Mouse (Mus musculus) bone marrow, adult 2 months (tissue): ENCODE measurements at regions not wholly inside any gene's neighbourhood (a gene's known extent, or its start where the extent isn't known, plus 50 kb on each side); places are given as distances from the start of the nearest gene placed in this dataset.

Experiments
- CTCF ChIP-seq: fragments of 200-500 bp; IDR thresholded peaks from 2 replicates; pipeline ENCODE4 v1.5.1; 2011; ENCODE audit warnings: low read length, control low read depth; ENCODE audit not compliant: control insufficient read depth, insufficient read depth
- POLR2A ChIP-seq: fragments of 200-500 bp; IDR thresholded peaks from 2 replicates; pipeline ENCODE4 v1.6.1; 2011; ENCODE audit warnings: low read depth, mild to moderate bottlenecking, control low read depth, low read length, borderline replicate concordance; ENCODE audit not compliant: control insufficient read depth

DNA sequence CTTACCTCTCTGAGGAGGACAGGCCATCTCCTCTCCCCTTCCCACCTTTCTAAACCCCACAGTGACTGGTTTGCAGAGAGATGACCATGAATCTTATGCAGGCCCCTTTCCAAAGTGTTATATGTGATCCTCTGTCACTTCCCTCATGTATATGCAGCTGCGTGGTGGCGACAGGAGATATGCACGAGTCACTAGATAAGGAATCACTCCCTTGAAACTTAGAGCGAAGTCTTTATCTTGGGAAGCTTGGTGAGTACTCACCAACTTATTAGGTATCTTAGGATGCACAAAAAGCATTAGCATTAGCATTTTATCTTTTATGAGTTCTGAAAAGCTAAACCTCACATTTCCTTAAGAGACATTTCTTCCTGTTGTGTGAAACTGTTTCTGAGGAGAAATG, 421.9 kb downstream of the Tmem161b start:
- TF ChIP-seq CTCF, result no peak
- TF ChIP-seq POLR2A, result no peak
